Mouse (Mus musculus) lung, postnatal 14 days (tissue): ENCODE data around the gene Nutm1.
A peak's percentile ranks its signal among the peaks of the same experiment; 100 is the strongest.
"Not testable (repeated sequence)": the region's sequence is repeated elsewhere in the genome, so short reads cannot be mapped to it uniquely, and the experiment has no call there.

ENCODE experiments used
- DNase-seq: peaks from one replicate; pipeline ENCODE4 v3.0.0; 2021

Nutm1 gene

DNA sequence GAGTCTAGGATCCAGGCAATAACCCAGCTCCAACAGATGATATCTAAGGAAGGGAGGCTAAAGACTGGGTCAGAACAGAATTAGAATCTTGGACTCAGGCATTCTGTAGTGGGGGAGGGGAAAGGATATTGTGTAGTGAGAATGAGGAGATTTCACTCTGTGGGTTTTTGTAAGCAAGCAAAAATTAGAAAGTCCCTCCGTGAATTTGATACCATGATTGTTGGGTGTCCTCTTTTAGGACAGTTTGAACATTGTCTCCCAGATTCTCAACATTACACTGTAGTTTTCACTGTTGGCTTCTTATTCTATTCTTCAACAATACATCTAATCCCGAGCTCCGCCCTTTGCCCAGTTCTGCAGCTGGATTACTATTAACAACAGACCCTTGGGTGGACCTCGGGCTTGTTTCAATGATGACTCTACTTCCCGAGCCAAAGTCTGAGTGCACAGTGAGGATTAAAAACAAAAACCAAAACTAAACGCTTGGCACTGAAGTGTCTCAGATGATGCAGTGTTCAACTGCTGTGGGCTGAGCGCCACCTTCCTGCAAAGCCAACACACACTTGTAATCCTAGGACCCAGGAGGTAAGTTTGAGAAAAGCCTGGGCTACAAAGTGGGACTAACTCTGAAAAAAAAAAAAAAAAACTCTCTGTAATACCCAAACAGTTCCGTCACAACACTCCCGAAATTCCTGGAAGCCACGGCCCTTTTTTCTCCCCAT, at the start of gene Nutm1:
Nutm1 (minus strand) TSS at position 51 of the 722 bp plus-strand sequence.
- peak; percentile 16 for DNase-seq

DNA sequence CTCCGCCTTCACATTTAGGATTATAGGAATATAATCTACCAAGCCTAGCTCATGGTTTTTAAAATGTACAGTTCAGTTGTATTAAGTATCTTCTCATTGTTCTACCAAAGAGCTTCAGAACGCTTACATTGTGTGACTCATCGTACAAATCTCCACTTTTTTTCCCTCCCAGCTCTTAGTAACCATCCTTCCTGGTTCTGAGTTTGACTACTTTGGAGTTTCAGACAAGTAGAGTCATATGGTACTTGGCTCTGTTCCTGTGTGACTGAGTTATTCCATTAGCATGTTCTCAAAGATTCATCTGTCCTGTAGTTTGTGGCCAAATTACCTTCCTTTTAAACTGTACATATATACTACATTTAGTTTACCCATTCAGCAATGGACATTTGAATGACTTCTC, 49.6 kb upstream of the Nutm1 start:
- no peak for DNase-seq

DNA sequence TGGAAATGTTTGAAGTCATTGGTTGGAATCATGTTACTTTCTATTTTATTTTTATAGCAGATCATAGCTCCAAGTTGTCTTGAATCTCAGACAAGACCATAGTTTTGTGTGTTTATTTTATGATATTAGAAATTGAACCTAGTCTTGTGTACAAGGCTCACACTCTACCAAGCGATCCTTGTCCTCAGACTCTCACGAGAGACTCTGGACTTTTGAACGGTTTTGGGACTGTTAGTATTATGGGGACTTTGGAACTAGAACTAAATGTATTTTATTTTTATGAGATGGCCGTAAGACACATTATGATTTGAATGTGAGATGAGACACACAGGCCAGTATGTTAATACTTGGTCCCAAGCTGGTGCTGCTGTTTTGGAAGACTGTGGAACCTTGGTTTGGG, 39.1 kb upstream of the Nutm1 start:
- no peak for DNase-seq

DNA sequence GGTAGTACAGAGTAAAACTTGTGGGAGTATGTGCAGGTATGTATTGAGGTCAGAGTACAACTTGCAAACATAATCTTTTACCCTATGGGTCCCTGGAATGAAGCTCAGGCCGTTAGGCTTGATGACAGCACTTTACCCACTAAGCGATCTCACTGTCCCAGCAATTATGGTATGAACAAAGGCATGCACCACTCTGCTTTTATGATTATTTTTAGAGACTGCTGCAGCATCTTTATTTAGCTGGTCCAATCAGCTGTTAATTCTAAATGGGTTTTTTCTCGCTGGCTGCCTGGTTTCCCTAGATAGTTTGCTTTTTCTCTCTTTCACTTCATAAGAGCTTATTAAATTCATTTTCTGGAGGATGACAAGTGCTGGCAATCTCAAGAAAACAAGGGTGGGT, 37.1 kb upstream of the Nutm1 start:
- no peak for DNase-seq

DNA sequence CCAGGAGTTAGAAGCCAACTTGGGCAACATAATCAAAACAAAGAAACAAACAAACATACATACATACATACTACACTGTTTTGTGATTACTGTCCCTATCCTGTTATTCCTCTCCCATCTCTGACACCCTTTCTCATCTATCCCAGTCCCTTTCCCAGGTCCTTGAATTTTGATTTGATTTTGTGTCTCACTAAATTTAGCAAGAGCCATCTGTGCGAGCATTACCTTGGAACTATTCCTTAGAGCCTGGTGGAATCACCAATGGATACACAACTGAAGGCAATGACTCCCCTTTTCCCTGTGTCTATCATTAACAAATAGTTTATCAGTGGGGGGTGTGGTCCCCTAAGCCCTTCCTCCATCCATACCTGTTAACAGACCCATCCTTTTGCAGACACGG, 33.7 kb upstream of the Nutm1 start:
- DNase-seq, result no peak

- DNase-seq, result no peak
These were observed 30.4 kb upstream of the Nutm1 start for GRCm38 (mm10) chr2:112289507-112289906.

GRCm38 (mm10) chr2:112287059-112287458, 28.0 kb upstream of the Nutm1 start:
- DNase-seq, result no peak

DNA sequence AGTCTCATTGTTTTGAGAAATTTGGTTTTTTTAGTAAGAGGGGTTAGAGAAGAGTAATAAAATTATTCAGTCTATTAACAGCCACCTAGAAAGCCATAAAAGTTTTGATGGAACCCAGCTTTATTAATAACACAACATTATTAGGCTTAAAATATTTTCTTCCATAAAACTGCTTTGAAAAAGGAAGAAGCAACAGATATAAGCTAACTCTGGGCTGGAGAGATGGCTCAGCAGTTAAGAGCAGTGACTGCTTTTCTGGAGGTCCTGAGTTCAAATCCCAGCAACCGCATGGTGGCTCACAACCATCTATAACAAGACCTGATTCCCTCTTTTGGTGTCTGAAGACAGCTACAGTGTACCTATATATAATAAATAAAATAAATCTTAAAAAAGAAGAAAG, 27.0 kb upstream of the Nutm1 start:
- DNase-seq, result not testable (repeated sequence)

DNA sequence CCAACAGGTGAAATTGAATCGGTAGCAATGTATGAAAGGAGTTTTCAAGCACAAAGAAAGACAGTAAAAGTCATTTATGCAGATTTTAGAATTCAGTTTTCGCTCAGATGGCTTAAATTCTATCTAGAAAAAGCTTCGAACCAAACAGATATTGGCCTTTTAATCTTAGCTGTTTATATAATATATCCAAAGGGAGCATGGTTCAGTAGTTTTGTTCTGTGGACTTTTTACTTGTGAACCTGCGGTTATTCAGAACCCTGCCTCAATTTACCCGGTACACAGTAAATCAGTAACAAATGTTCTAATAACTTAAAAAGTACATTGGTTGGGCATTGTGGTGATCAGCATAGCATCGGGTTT, 25.9 kb upstream of the Nutm1 start:
- no peak for DNase-seq

DNA sequence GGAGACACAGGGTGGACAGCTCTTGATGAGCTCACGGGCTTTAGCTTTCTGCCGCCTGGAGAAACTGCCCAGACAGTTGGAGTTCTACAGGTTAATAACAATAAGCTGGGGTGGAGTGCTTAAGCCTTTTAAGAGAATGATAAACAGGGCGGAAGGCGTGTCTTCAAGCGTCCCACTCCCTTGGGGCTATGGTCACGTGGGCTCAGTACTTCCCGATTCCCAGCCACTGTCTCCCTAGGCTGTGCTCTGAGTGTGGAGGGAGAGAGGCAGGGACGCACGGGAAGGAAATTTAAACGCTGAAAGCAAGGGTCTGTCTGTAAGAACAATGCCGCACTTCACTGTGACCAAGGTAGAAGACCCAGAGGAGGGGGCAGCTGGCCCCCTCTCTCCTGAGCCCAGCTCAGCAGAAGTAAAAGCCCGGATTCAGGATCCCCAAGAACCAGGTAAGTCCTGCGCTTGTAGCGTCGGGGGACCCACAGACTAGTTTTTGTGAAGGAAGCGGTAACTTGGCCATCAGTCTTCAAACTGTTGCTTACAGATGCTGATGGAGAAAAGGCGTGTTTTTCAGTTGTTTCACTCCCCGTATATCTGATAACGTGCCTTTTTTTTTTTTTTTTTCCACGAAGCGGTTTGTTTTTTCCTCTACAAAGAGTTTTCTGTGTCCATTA, 25.4 kb upstream of the Nutm1 start:
- peak; percentile 67 for DNase-seq

DNA sequence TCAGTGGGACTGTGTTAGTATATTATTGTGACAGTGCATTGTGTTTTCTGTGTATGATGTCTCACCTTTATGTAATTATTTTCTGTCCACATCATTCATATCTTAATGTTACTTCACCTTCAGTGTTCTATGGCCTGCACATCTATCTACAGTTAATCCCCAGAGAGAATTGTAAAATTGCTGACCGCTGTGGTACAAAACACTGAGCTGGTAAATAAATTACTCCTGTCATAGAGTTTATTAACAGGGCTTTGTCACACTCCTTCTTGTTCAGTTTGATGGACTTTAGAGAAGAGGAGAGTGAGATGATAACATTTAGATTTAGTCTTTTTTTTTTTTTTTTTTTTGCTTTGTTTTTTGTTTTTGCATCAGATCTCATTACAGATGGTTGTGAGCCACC, 23.8 kb upstream of the Nutm1 start:
- DNase-seq, result no peak

GRCm38 (mm10) chr2:112276870-112277269, 17.8 kb upstream of the Nutm1 start:
- no peak for DNase-seq

DNA sequence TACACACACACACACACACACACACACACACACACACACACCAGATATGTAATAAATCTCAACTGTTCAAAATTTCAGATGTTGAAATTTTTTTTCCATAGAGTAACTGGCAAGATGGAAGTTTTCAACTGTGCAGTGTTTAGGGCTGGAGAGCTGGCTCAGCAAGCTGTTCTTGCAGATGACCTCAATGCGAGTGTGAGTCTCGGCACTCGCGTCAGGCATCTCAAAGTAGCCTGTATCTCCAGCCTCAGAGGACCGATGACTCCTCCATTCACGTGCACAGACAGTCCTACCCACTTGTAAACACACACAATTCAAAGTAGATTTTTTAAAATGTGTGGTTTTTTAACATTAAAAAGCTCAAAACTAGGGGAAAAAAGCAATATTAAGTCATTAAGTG, 14.4 kb upstream of the Nutm1 start:
- no peak for DNase-seq

DNA sequence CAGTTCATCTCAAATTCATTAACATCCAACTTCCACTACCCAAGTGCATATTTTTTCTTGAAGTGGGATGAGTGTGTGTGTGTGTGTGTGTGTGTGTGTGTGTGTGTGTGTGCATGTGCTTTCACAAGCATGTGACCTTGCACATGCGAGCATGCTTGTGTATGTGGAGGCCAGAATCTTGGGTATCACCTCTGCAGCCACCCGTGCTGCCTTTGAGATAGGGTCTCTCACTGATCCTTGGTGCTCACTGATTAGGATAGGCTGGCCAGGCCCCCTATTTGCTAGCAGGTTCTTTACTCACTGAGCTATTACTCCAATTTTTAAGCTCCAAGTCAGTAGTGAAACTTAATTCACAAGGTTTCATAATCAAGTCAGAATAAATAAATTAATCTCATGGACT, 13.8 kb upstream of the Nutm1 start:
- DNase-seq, result no peak

GRCm38 (mm10) chr2:112270011-112270410, 10.9 kb upstream of the Nutm1 start:
- DNase-seq, result no peak

DNA sequence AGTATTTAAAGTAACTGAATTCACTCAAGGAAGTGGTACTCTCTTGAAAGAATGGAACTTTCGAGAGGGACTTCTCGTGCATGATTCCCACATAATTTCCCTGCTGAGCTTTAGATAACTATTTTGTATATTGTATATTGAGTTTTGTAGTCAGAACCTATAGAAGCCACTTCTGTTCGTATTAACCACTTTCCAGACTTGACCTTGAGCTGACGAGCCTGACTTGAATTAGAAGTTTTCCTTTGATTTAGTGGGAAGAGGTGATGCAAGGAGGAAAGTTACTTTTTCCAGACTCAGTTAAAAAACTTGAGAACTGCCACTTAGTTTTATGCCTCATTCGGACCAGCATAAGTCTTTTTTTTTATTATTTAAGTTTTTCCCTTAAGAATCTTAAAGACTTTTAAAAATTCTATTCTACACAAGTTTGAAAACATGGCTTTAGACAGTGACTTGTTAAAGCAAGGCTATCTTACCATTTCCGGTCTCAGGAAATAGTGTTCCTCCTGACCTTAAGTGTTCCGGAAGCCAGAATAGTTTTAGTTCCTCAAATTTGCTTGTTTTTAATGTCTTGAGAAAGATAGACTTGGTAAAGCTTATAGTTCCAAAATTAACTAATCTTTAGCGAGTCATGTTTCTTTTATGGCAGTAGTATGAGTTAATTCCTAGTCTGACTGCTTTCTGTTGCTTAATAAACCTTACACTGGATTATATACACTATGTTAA, 8.6 kb upstream of the Nutm1 start:
- no peak for DNase-seq

- DNase-seq, result peak; percentile 9
These were observed 7.7 kb upstream of the Nutm1 start for GRCm38 (mm10) chr2:112266780-112267179.

- peak; percentile 62 for DNase-seq
These were observed 7.1 kb upstream of the Nutm1 start, which contains the start of gene Gm21985 for GRCm38 (mm10) chr2:112266242-112266592. TSS of gene Gm21985 (plus strand) at chr2:112266314.

GRCm38 (mm10) chr2:112265448-112266241, 6.6 kb upstream of the Nutm1 start, which contains the start of gene Slc12a6:
TSS of gene Slc12a6 (plus strand) at chr2:112265825.
- peak; percentile 95 for DNase-seq

- no peak for DNase-seq
These were observed 5.3 kb upstream of the Nutm1 start for GRCm38 (mm10) chr2:112264364-112264763.

GRCm38 (mm10) chr2:112262779-112263295, 3.7 kb upstream of the Nutm1 start:
- no peak for DNase-seq

GRCm38 (mm10) chr2:112261748-112262653, 2.9 kb upstream of the Nutm1 start, which contains the start of gene Nop10:
TSS of gene Nop10 (plus strand) at chr2:112261926.
- DNase-seq, result peak; percentile 85
